In genomic region chr17:56990115-56990746, GRCm38 (mm10) we compare ENCODE assay signal across 8 mouse cellular contexts. TPM values are rescaled to one million over a fixed set of nuclear protein-coding genes. Genes with fewer than 3 reads are reported as not detected.
A peak's percentile ranks its signal among the peaks of the same experiment; 100 is the strongest.
DNase-seq lines count a peak whose midpoint lies in the region; ATAC-seq lines count a peak whose summit lies in the region.

Gene Clpp, plus strand, starts transcription at chr17:56990305.

- H3K4me1 ChIP-seq in hindbrain, embryonic 12.5 days, result peaks cover 7% of the 10 kb centered on the region

- H3K27me3 ChIP-seq in hindbrain, embryonic 12.5 days, result no peaks in the 10 kb centered on the region

- peak within 1 kb of the TSS; percentile 79 for H3K27ac ChIP-seq in hindbrain, embryonic 12.5 days

- H3K4me3 ChIP-seq in hindbrain, embryonic 12.5 days, result peak within 1 kb of the TSS; percentile 76

- ATAC-seq in hindbrain, embryonic 12.5 days (ENCODE audit: low FRiP score), result peak; percentile 97

- peak; percentile 97 for DNase-seq in NIH3T3 (ENCODE audit: low read depth)
- DNase-seq in cerebellum, postnatal 10 days, result peak; percentile 94 to 97
- DNase-seq in frontal cortex, postnatal 10 days (ENCODE audit: low spot score in 2 of 2), result peak; percentile 90 to 93
- peak; percentile 90 to 97 for DNase-seq in layer of hippocampus, postnatal 14 days (ENCODE audit: low spot score in 2 of 2)
- DNase-seq in lung, postnatal 14 days, result peak; percentile 94
- peak; percentile 89 for DNase-seq in retina, adult 2 months (ENCODE audit: low read depth, low spot score)
- DNase-seq in thymus, postnatal 36 days, result peak; percentile 93 to 97

- peaks cover 33% of the 10 kb centered on the region for H3K36me3 ChIP-seq in hindbrain, embryonic 12.5 days

- peak within 1 kb of the TSS; percentile 90 for H3K9ac ChIP-seq in hindbrain, embryonic 12.5 days

- WGBS in hindbrain, embryonic 12.5 days, result under 1% methylated on average over 52 of the region's 52 CpGs

- H3K9me3 ChIP-seq in hindbrain, embryonic 12.5 days (replicated peaks), result no peaks in the 10 kb centered on the region

- H3K4me2 ChIP-seq in hindbrain, embryonic 12.5 days (replicated peaks), result peak within 1 kb of the TSS; percentile 76

RNA-seq across cellular contexts. Expression of gene Clpp, which starts in this region (rescaled TPM):
- 121 and 136 TPM in 2 replicates for polyA plus RNA-seq in hindbrain, embryonic 12.5 days (2016; fragmentation: Nextera tagmentation; extraction: Ambion mirVana)
- 10 to 100 TPM; 56.1 to 58.3 TPM for total RNA-seq in layer of hippocampus, postnatal 14 days (2021)

Comparison
In these comparisons a context has a peak if more than half of its experiments do, and no peak if none do; other contexts are left out.
1. Peak in every context shown above with its lines: DNase-seq, ATAC-seq, H3K4me3 ChIP-seq and H3K27ac ChIP-seq.